Mouse (Mus musculus) heart, postnatal 36 days (tissue): ENCODE measurements around the gene Olfr465-ps1. TPM values are rescaled to one million over a fixed set of nuclear protein-coding genes. Genes with fewer than 3 reads are reported as not detected.

Source experiments
- DNase-seq, 2 experiments: peaks; one replicate each; pipeline ENCODE4 v3.0.0; 2021 to 2022
- intact Hi-C: fragments of 180-260 bp; cut with DNase I; formaldehyde crosslinking; loops from one replicate; pipeline ENCODE4 v1.15.1; 2025
- total RNA-seq, 2 experiments: library from RNA; stranded (reverse); gene quantifications; 2 replicates each; pipeline ENCODE4 v1.2.3; 2021

The Olfr465-ps1 gene
- total RNA-seq: not detected

DNA sequence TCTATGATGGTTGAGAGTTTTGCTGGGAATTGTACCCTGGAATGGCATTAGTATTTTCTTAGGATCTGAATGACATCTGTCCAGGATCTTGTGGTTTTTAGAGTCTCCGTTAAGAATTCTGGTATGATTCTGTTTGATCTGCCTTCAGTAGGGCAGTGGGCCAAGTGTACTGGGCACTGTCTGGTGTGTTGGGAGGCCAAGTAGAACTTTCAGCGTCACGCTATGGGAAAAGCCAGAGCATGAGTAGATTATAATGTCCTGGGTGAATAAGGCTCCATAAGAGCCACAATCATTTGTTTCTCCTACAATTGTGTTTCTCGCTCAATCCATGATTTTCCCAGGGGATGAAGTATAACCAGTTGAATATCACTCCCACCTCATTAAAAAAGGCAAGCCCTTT is at the start of gene Olfr465-ps1:
TSS of gene Olfr465-ps1 (plus strand) at position 301 of the 400 bp plus-strand sequence.
- DNase-seq: no peak
- intact Hi-C loops: no loop called here

DNA sequence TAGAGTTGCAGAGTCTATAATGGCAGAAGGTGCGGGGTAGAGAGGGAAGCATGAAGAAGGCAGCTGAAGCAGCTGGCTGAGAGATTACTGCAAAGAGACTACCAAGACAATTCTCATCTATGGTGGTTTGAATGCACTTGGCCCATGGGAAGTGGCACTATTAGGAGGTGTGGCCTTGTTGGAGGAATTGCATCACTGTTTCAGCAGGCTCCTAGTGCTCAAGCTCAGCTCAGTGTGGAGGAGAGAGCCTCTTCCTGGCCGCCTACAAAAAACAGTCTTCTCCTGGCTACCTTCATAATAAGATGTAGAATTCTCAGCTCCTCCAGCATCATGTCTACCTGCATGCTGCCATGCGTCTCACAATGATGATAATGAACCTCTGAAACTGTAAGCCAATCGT is 42.0 kb upstream of the Olfr465-ps1 start:
- DNase-seq: no peak
- intact Hi-C loops: no loop called here

DNA sequence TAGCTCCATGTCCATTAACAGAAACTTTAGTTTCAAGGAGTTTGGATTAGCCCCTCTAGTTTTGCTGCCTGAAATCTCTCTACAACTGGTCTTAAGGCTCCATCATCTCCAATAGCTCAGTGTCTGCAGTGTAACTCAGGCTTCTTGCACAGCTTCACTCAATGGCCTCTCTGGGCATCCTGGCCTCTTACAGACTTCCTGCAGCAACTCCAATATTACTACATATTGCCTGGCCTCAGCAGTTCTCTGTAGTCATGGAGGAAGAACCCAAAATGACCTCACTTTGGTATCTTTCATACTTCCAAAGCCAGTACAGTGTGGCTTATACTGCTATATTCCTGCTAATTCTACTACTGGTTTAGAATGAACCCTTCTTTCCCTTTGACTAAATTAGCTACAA is 40.9 kb upstream of the Olfr465-ps1 start:
- intact Hi-C loops: no loop called here

DNA sequence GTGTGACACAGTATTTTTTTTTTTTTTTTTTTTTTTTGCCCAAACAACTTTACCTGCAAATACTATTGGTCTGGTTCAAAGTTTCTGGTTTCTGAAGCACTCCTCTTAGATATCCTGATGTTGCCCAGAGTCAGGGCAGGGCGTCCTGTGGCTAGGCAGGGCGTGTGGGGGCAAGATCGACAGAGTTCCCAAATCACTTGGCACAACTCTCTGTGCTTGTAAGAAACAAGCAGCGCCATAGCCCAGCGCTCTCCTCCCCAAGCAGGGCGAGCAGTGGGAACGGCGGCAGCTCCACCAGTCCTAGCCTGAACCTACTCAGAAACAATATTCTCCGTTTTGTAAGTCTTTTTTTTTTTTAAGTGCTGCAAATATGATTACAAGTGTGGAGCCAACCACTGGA is 37.2 kb upstream of the Olfr465-ps1 start:
- no peak for DNase-seq
- intact Hi-C loops: no loop called here

More for the DNA sequence above, 40.9 kb upstream of the Olfr465-ps1 start:
- no peak for DNase-seq

DNA sequence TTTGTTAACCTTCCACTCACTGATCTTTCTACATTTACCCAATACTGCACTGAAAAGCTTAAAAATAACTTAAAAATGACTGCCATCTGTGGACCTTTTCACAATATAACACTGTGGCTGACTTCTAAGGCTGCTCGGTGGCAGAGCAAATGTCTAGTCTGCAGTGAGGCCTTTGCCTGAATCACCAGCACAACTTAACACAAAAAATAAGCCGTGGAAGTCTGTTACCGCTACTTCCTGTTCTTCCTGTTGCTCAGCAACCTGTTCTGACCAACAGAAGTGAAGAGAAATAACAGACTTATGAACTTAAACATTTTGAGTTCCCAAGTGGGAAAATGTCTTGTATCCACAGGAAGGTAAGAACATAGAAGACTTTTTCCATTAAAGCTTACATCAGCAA is 36.7 kb upstream of the Olfr465-ps1 start:
- DNase-seq: no peak
- intact Hi-C loops: no loop called here

DNA sequence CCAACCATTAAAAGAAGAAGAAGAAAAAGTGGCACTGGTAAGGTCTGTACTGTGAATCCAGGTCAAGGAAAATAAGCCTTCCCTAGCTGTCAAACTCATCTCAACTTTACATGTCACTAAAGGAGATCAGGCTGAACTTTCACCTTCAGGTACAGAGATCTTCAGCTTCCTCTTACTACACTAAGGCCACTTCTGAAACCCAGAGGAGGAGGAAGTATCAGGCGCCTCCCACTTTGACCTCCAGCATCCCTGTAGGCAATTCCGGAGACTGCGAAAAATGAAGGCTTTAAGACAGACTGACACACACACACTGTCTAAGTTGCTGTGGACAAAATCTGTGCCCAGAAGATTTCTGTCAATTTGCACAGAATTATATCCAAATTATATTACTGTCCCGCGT is 25.9 kb upstream of the Olfr465-ps1 start:
- peak; percentile 8 to 11 for DNase-seq
- intact Hi-C loops: loop anchor here (5.0 to 10.0 kb wide), 2 partner anchors 130 to 163 kb away; partner anchors contain the start of gene Zfp369

DNA sequence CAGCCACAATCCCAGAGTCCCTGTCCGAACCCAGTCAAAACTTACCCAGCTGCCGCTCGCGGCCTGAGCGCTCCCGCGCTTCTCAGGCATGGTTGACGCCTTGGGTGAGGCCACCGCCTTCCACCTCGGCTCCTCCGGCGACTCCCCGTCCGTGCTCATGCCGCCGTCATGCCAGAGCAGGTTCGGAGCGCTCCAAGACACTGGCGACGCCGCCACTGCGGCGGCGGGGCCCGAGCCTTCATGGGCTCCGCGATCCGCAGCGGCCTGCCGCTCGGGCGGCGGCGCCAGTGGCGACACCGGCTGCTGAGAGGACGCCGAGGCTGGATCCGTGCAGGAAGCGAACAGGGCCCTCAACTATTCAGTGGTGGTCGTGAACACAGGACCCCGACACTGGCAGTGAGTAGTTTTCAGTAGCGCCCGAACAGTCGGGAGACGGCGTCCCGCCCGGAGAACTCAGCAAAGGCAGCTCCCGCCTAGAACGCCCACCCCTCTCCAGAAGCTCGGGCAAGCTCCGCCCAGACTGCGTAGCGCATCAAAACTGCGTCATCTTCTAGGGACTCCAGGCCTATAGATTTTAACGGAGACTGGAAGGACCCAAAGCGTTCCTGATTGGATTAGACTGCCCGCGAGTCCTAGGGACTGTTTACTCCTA is 25.3 kb upstream of the Olfr465-ps1 start, which contains the start of gene Mfsd14b:
TSS of gene Mfsd14b (minus strand) at position 517 of the 652 bp plus-strand sequence.
- DNase-seq: peak; percentile 88 to 90
- intact Hi-C loops: loop anchor here (5.0 to 10.0 kb wide), 2 partner anchors 130 to 162 kb away; partner anchors contain the start of gene Zfp369

DNA sequence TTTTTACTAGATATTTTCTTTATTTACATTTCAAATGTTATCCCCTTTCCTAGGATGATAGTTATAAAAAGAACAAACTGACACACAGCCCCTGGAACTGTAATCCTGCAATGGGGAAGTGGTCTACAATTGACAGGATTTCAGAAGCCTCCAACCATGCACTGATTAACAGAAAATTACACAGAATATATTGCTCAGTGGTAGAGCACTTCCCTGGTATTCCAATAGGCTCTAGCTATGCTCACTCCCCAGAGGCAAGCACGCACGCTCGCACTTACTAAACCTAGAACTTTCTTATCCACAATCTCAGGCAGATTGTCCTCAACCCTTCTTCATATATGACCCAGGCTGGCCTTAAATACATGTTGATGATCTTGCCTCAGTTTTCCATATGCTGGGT is 24.6 kb upstream of the Olfr465-ps1 start:
- intact Hi-C loops: loop anchor here (5.0 to 10.0 kb wide), 2 partner anchors 129 to 162 kb away; partner anchors contain the start of gene Zfp369

DNA sequence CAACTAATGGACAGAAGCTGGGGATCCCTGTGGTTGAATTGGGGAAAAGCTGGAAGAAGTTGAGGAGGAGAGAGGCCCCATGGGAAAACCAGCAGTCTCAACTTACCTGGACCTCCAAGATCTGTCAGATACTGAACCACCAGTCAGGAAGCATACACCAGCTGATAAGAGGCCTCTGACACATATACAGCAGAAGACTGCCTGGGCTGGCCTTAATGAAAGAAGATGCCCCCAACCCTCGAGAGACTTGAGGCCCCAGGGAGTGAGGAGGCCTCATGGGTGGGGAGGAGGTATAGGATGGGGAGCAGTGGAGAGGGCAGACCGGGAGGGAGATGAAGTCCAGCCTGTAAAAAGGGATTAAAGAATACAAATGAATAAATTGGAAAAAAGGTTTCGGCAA is 16.9 kb upstream of the Olfr465-ps1 start:
- no peak for DNase-seq
- intact Hi-C loops: no loop called here

More for the DNA sequence above, 24.6 kb upstream of the Olfr465-ps1 start:
- no peak for DNase-seq

DNA sequence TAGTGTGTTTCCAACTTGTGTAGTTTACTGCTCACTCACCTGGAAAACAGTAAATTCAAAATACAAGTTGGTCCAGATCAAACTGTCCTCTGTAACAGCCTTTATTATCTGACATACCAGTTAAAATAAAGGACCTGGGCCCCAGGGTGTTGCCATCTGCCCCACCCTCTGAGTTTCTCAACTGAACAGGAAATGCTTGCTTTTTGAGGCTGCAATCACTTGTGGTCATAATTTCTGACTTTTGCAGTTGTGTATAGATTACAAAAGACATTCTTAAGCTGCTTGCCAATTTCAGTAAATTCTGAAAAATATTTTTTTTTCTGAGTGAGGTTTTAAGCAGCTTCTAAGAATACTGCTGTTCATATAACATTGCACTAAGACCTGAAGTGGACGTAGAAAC is 15.8 kb upstream of the Olfr465-ps1 start:
- intact Hi-C loops: no loop called here
- DNase-seq: no peak

DNA sequence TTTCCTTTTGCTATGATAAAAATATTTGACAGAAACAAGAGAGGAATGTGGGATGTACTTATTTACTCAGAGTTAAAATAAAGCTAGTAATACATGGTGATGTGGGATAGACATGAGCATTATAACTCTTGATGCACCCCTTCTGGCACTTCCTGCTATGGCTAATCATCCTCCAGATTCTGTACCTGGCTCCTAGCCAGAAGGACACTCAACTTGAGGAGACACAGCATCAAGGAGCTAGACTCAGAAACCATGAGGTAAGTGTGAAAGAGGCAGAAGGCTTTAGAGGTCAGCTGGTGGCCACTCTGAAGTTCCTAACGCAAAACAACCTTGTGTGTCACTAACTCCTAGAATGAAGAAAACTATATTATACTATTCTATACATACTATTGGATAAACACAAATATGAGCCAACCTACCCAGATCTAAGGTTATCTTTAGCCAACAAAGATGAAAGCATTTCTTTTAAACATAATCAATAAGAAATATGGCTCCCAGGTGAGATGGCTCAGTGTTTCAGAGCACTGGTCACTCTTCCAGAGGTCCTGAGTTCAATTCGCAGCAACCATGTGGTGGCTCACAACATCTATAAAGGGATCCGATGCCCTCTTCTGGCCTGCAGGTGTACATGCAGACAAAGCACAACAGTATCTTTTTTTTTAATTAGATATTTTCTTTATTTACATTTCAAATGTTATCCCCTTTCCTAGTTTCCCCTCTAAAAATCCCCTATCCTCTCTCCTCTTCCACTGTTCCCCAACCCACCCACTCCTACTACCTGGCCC is 10.6 kb upstream of the Olfr465-ps1 start:
- no peak for DNase-seq
- intact Hi-C loops: loop anchor here (2.0 to 5.0 kb wide), 2 partner anchors 92 to 685 kb away; no protein-coding TSS in a partner anchor

DNA sequence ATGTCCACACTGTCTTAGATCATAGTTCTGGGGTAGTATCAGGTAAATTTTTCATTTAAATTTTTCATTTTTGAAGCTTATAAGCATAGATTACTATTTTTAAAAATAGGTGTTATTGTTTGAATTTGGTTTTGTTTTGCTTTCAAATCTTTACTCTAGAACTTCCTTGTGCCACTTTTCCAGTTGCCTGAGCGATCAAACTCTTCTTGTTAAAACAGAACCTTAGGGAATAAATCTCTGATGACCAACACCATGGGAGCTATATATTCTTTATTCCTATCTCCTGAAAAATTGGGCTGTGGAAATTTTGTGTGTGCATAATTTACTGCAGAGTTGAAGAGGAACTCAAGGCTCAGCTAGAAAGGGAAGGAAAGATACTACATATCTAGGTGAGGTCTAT is 12.1 kb downstream of the Olfr465-ps1 start, which contains the start of gene Olfr466:
TSS of gene Olfr466 (plus strand) at position 301 of the 400 bp plus-strand sequence.
- intact Hi-C loops: no loop called here
- DNase-seq: no peak

DNA sequence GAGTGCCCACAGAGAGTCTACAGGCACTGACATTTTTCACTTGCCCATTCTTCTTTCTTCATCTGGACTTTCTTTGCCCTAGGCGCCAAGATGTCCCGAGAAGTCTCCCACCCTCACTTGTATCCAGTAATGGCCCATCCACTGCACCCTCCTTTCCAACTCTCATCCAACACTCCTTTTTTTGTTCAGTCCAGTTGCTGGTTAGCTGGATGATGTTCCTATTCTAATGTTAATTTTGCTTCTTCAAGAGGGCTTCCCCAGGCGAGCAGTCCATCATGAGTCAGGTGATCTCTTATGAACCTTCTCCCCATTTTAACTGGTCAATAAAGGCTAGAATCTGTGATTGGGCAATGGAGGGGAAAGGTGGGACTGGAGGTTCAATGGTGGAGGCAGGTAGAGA is 36.2 kb downstream of the Olfr465-ps1 start:
- no peak for DNase-seq
- intact Hi-C loops: no loop called here

DNA sequence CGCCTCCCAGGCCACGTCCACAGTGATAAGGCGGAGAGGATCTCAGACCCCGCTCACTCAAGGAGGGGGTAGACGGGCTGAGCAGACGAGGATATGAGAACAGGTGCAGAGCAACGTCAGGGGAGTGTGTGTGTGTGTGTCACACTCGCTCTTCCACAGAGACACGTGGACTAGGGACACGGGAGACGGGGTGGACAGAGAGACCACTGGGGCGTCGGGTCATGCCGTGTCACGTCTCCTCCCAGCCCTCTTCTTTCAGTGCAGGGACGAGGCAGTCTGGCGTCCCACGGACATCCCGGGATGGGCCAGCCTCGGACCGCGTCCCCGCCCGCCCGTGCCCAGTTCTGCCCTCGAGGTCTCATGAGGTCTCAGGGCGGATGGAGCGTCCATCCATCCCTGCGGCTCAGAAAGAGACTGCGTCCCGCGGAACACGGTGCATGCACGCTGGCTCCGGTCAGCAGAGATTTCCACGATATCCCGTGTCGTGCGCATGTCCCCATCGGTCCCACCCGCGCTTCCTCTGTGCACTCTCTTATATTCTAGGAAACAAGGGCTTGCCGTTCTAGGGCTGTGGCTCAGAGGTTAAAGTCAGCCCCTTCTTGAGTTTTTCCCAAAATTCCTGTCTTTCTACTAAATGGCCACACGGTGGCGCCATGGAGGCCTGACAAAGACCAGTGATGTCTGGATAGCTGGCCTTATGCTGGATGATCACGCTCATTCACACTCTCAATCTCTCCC is 38.0 kb downstream of the Olfr465-ps1 start:
- DNase-seq: peak; percentile 12 to 21
- intact Hi-C loops: loop anchor here (1.0 kb wide), 1 partner anchor 135 kb away; no protein-coding TSS in a partner anchor

DNA sequence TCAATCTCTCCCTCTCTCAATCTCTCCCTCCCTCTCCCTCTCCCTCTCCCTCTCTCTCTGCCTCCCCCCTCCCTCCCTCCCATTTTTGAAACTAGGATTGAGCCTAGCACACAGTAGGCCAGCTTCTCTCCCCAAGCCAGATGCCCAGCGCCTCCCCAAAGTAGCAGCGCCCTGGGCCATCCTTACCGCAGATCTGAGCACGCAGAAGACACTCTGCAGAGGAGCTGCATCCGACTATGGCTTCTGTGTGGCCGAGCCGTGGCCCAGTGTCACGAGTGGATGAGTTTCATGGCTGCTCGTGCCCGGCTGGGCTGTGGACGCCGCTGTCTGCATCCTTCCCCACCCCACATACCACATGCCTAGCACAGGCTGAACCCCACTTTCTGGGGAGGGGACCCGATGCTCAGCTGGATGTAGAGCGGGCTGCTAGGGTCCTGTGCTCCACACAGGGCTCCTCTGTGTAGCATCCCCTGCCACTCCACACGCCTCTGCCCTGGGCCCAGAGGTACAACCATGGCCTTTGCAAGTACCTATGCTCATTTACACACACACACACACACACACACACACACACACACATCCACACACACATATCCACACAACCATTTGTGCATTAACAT is 38.7 kb downstream of the Olfr465-ps1 start:
- intact Hi-C loops: loop anchor here (1.0 kb wide), 1 partner anchor 135 kb away; no protein-coding TSS in a partner anchor
- DNase-seq: no peak

Other genes with a start within 250 kb of the Olfr465-ps1 start
- not detected for gene Cntnap3, start 234.1 kb upstream of the Olfr465-ps1 start, total RNA-seq
- not detected for gene Spata31, start 220.7 kb upstream of the Olfr465-ps1 start, total RNA-seq
- gene Spata31d1c, start 105.0 kb upstream of the Olfr465-ps1 start, total RNA-seq: not detected
- gene Prss47, start 85.3 kb upstream of the Olfr465-ps1 start, total RNA-seq: not detected
- gene Mfsd14b, start 25.1 kb upstream of the Olfr465-ps1 start, total RNA-seq: 10 to 100 TPM; 18.8 to 19.4 TPM
- gene Olfr466, start 12.2 kb downstream of the Olfr465-ps1 start, total RNA-seq: not detected
- not detected for gene Nlrp4f, start 67.9 kb downstream of the Olfr465-ps1 start, total RNA-seq
- not detected for gene Gm10775, start 121.5 kb downstream of the Olfr465-ps1 start, total RNA-seq
- gene Zfp369, start 140.7 kb downstream of the Olfr465-ps1 start, total RNA-seq: 10 to 100 TPM; 21.9 to 26.0 TPM